Mouse (Mus musculus) cortical plate, adult 2 months (tissue): ENCODE measurements around the gene Olfr127. TPM values are rescaled to one million over a fixed set of nuclear protein-coding genes. Genes with fewer than 3 reads are reported as not detected.
"Not testable (repeated sequence)": the region's sequence is repeated elsewhere in the genome, so short reads cannot be mapped to it uniquely, and the experiment has no call there.

Experiments
- H3K27ac ChIP-seq: fragments of 200-500 bp; 2 replicates; pipeline ENCODE4 v1.5.1; 2012; ENCODE audit warnings: low read length, control low read depth, inconsistent platforms; ENCODE audit not compliant: insufficient read depth
- H3K4me1 ChIP-seq: fragments of 200-500 bp; 2 replicates; pipeline ENCODE4 v1.6.1; 2011; ENCODE audit warnings: low read length; ENCODE audit not compliant: control insufficient read depth, insufficient read depth
- H3K4me3 ChIP-seq: fragments of 200-500 bp; 2 replicates; pipeline ENCODE4 v1.5.1; 2011; ENCODE audit warnings: mild to moderate bottlenecking, low read length, control low read depth; ENCODE audit not compliant: insufficient read depth
- CTCF ChIP-seq: fragments of 200-500 bp; IDR thresholded peaks from 2 replicates; pipeline ENCODE4 v1.5.1; 2011; ENCODE audit warnings: mild to moderate bottlenecking, control low read depth, low read length; ENCODE audit not compliant: insufficient read depth; ENCODE audit errors: extremely low read depth
- POLR2A ChIP-seq: fragments of 200-500 bp; IDR thresholded peaks from 2 replicates; pipeline ENCODE4 v1.6.1; 2011; ENCODE audit warnings: mild to moderate bottlenecking, low read length, control low read depth; ENCODE audit not compliant: insufficient read depth; ENCODE audit errors: extremely low read depth
- polyA plus RNA-seq: library from polyadenylated mRNA; depleted of rRNA; stranded (reverse); fragments of >200 nt; gene quantifications from 2 replicates; pipeline ENCODE4 v1.2.3, GENCODE M21; 2012; rRNA removed

Gene Olfr127
- polyA plus RNA-seq: not detected in 2 replicates

GRCm38 (mm10) chr17:37900137-37900536, at the start of gene Olfr127:
Gene Olfr127 (plus strand): TSS chr17:37900437.
- TF ChIP-seq POLR2A (no peak), CTCF (no peak)
- Histone ChIP-seq H3K27ac (no peak within 1 kb of the TSS), H3K4me3 (no peak within 1 kb of the TSS), H3K4me1 (no peaks in the 10 kb centered on the region)

GRCm38 (mm10) chr17:37863901-37864300, 36.3 kb upstream of the Olfr127 start:
- H3K4me3 ChIP-seq: no peak overlapping the region
- TF ChIP-seq CTCF (no peak), POLR2A (no peak)
- H3K4me1 ChIP-seq: no peaks in the 10 kb centered on the region
- no peak overlapping the region for H3K27ac ChIP-seq

- no peak overlapping the region for H3K4me3 ChIP-seq
- no peak overlapping the region for H3K27ac ChIP-seq
- no peaks in the 10 kb centered on the region for H3K4me1 ChIP-seq
- TF ChIP-seq POLR2A (no peak), CTCF (no peak)
Measured at GRCm38 (mm10) chr17:37869676-37870205, 30.5 kb upstream of the Olfr127 start.

- H3K4me1 ChIP-seq: no peaks in the 10 kb centered on the region
- H3K27ac ChIP-seq: no peak overlapping the region
- TF ChIP-seq CTCF (no peak), POLR2A (no peak)
- H3K4me3 ChIP-seq: no peak overlapping the region
Measured at GRCm38 (mm10) chr17:37873830-37874229, 26.4 kb upstream of the Olfr127 start.

GRCm38 (mm10) chr17:37906821-37907220, 6.6 kb downstream of the Olfr127 start:
- H3K4me1 ChIP-seq, H3K4me3 ChIP-seq, H3K27ac ChIP-seq: not testable (repeated sequence)

- TF ChIP-seq POLR2A: no peak
- TF ChIP-seq CTCF: no peak
- Histone ChIP-seq H3K27ac (no peak within 1 kb of the TSS), H3K4me1 (no peaks in the 10 kb centered on the region), H3K4me3 (no peak within 1 kb of the TSS)
Measured at GRCm38 (mm10) chr17:37920248-37920647, 20.0 kb downstream of the Olfr127 start, which contains the start of gene Olfr128. Gene Olfr128 (plus strand): TSS chr17:37920548.

- Histone ChIP-seq H3K4me1 (no peaks in the 10 kb centered on the region), H3K4me3 (no peak within 1 kb of the TSS), H3K27ac (no peak within 1 kb of the TSS)
- TF ChIP-seq CTCF: no peak
- TF ChIP-seq POLR2A: no peak
Measured at GRCm38 (mm10) chr17:37952979-37953378, 52.7 kb downstream of the Olfr127 start, which contains the start of gene Olfr761. Gene Olfr761 (minus strand): TSS chr17:37953079.

Other genes starting within 250 kb of the Olfr127 start
- not detected in 2 replicates for gene Olfr117, start 236.7 kb upstream of the Olfr127 start, polyA plus RNA-seq
- not detected in 2 replicates for gene Olfr118, start 233.4 kb upstream of the Olfr127 start, polyA plus RNA-seq
- gene Olfr119, start 203.9 kb upstream of the Olfr127 start, polyA plus RNA-seq: not detected in 2 replicates
- not detected in 2 replicates for gene Olfr120, start 178.6 kb upstream of the Olfr127 start, polyA plus RNA-seq
- gene Olfr121, start 151.6 kb upstream of the Olfr127 start, polyA plus RNA-seq: not detected in 2 replicates
- not detected in 2 replicates for gene Olfr122, start 131.8 kb upstream of the Olfr127 start, polyA plus RNA-seq
- gene Olfr123, start 106.9 kb upstream of the Olfr127 start, polyA plus RNA-seq: not detected in 2 replicates
- gene Olfr124, start 100.5 kb upstream of the Olfr127 start, polyA plus RNA-seq: not detected in 2 replicates
- not detected in 2 replicates for gene Olfr125, start 67.5 kb upstream of the Olfr127 start, polyA plus RNA-seq
- gene Olfr126, start 53.0 kb upstream of the Olfr127 start, polyA plus RNA-seq: not detected in 2 replicates
- not detected in 2 replicates for gene Olfr128, start 20.1 kb downstream of the Olfr127 start, polyA plus RNA-seq
- gene Olfr761, start 52.6 kb downstream of the Olfr127 start, polyA plus RNA-seq: not detected in 2 replicates
- gene Olfr129, start 159.6 kb downstream of the Olfr127 start, polyA plus RNA-seq: not detected in 2 replicates
- not detected in 2 replicates for gene Olfr130, start 163.5 kb downstream of the Olfr127 start, polyA plus RNA-seq
- gene Olfr131, start 188.3 kb downstream of the Olfr127 start, polyA plus RNA-seq: not detected in 2 replicates
- gene Olfr132, start 234.1 kb downstream of the Olfr127 start, polyA plus RNA-seq: not detected in 2 replicates
- gene Olfr133, start 244.8 kb downstream of the Olfr127 start, polyA plus RNA-seq: not detected in 2 replicates